Mouse (Mus musculus) megakaryocyte, embryonic 14.5 days (primary cell): ENCODE results near the gene Cabp1.

ENCODE experiments used
- FLI1 ChIP-seq: IDR thresholded peaks from 2 replicates; pipeline ENCODE4 v1.6.1; 2012; ENCODE audit warnings: low read length, inconsistent platforms, mixed read lengths
- GATA1 ChIP-seq: IDR thresholded peaks from 3 replicates; pipeline ENCODE4 v1.6.1; 2012; ENCODE audit warnings: mixed read lengths, low read length, inconsistent platforms, borderline replicate concordance

DNA sequence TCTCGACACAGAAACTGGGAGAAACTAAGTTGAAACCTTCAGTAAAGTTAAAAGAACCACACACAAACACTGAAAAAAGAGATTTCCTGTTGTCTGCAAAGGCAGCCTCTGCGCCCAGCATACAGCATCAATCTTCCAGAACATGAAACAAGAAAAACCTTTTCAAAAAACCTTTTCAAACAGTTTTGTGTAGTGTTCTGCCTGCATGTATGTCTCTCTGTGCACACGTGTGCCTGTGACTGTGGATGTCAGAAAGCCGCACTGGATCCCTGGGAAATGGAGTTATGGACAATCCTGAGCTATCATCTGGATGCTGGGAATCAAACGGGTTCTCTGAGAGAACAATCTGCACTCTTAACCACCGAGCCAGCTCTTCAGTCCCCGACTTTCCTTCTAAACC is 37.8 kb downstream of the Cabp1 start:
- no peak for TF ChIP-seq GATA1
- TF ChIP-seq FLI1, result no peak
